Mouse (Mus musculus) hindbrain, embryonic 12.5 days (tissue): ENCODE measurements around the gene Shcbp1l. TPM values are rescaled to one million over a fixed set of nuclear protein-coding genes. Genes with fewer than 3 reads are reported as not detected.
"Not testable (repeated sequence)": the region's sequence is repeated elsewhere in the genome, so short reads cannot be mapped to it uniquely, and the experiment has no call there.

Source experiments
- ATAC-seq: fragments of 200-750 bp; cut with Nextera tagmentation; 2 replicates; pipeline ENCODE4 v1.8.0; 2017; ENCODE audit warnings: moderate TSS enrichment; ENCODE audit not compliant: low FRiP score
- H3K27ac ChIP-seq: fragments of 300-500 bp; sonication (generic); 2 replicates; pipeline ENCODE4 v1.5.1; 2016; ENCODE audit warnings: mild to moderate bottlenecking
- H3K27me3 ChIP-seq: fragments of 300-500 bp; sonication (generic); 2 replicates; pipeline ENCODE4 v1.6.1; 2016; ENCODE audit warnings: mild to moderate bottlenecking
- H3K36me3 ChIP-seq: fragments of 300-500 bp; sonication (generic); 2 replicates; pipeline ENCODE4 v1.6.1; 2016; ENCODE audit warnings: mild to moderate bottlenecking
- H3K4me1 ChIP-seq: fragments of 300-500 bp; sonication (generic); 2 replicates; pipeline ENCODE4 v1.6.1; 2016
- H3K4me2 ChIP-seq: fragments of 300-500 bp; sonication (generic); replicated peaks from 2 replicates; pipeline ENCODE4 v1.6.1; 2016; ENCODE audit warnings: mild to moderate bottlenecking
- H3K4me3 ChIP-seq: fragments of 300-500 bp; sonication (generic); 2 replicates; pipeline ENCODE4 v1.5.1; 2016; ENCODE audit warnings: mild to moderate bottlenecking
- H3K9ac ChIP-seq: fragments of 300-500 bp; sonication (generic); 2 replicates; pipeline ENCODE4 v1.6.1; 2016; ENCODE audit warnings: mild to moderate bottlenecking, moderate library complexity
- H3K9me3 ChIP-seq: fragments of 300-500 bp; sonication (generic); replicated peaks from 2 replicates; pipeline ENCODE4 v1.6.1; 2016; ENCODE audit warnings: mild to moderate bottlenecking
- WGBS: fragments of 180-500 bp; shearing (Covaris S2); methylation state at CpG from one replicate; pipeline ENCODE4 v1.1.7; 2016; 5-methylcytosine and 5-hydroxymethylcytosine counted together
- polyA plus RNA-seq: library from polyadenylated mRNA; unstranded; fragments of >200 nt; fragmentation: Nextera tagmentation; extraction: Ambion mirVana; gene quantifications from 2 replicates; pipeline ENCODE4 v1.2.1, GENCODE M21; 2016

Shcbp1l gene
- polyA plus RNA-seq, 1 experiment from 2014 or later, result 0.39 TPM

- no peak overlapping the region for H3K4me3 ChIP-seq
- H3K27ac ChIP-seq, result no peak overlapping the region
- 93% methylated on average over 1 of the region's 1 CpGs for WGBS
- no peaks in the 10 kb centered on the region for H3K27me3 ChIP-seq
- no peaks in the 10 kb centered on the region for H3K9me3 ChIP-seq
- H3K4me2 ChIP-seq, result no peak overlapping the region
- H3K36me3 ChIP-seq, result peaks cover 62% of the 10 kb centered on the region
- ATAC-seq, result no peak
- no peak overlapping the region for H3K9ac ChIP-seq
- H3K4me1 ChIP-seq, result peaks cover 8% of the 10 kb centered on the region; the same call in 1 of the 2 replicates
Measured at GRCm38 (mm10) chr1:153479296-153479695, 54.3 kb downstream of the Shcbp1l start.

- no peak overlapping the region for H3K4me2 ChIP-seq
- 0 out of 2 replicates have a peak, but pooled peaks have one; percentile 29 for ATAC-seq
- H3K27me3 ChIP-seq, result no peaks in the 10 kb centered on the region
- H3K9ac ChIP-seq, result no peak overlapping the region
- peaks cover 19% of the 10 kb centered on the region for H3K4me1 ChIP-seq
- H3K4me3 ChIP-seq, result no peak overlapping the region
- peaks cover 52% of the 10 kb centered on the region for H3K36me3 ChIP-seq
- 46% methylated on average over 1 of the region's 1 CpGs for WGBS
- H3K9me3 ChIP-seq, result no peaks in the 10 kb centered on the region
- H3K27ac ChIP-seq, result no peak overlapping the region
Measured at GRCm38 (mm10) chr1:153480386-153481024, 55.5 kb downstream of the Shcbp1l start.

- Histone ChIP-seq H3K27me3 (no peaks in the 10 kb centered on the region), H3K9ac (no peak overlapping the region), H3K4me2 (no peak overlapping the region), H3K4me1 (peaks cover 22% of the 10 kb centered on the region), H3K27ac (no peak overlapping the region), H3K36me3 (peaks cover 50% of the 10 kb centered on the region), H3K9me3 (no peaks in the 10 kb centered on the region), H3K4me3 (no peak overlapping the region)
- ATAC-seq, result no peak
- WGBS, result 81% methylated on average over 1 of the region's 1 CpGs
Measured at GRCm38 (mm10) chr1:153481025-153481412, 56.1 kb downstream of the Shcbp1l start.

GRCm38 (mm10) chr1:153485201-153485796 lies 60.3 kb downstream of the Shcbp1l start:
- Histone ChIP-seq H3K4me3 (peak overlapping the region; percentile 75), H3K36me3 (peaks cover 19% of the 10 kb centered on the region), H3K27ac (no peak overlapping the region), H3K4me2 (peak overlapping the region; percentile 87), H3K9me3 (no peaks in the 10 kb centered on the region), H3K27me3 (no peaks in the 10 kb centered on the region), H3K9ac (peak overlapping the region; percentile 46), H3K4me1 (peaks cover 24% of the 10 kb centered on the region)
- no peak for ATAC-seq
- WGBS, result 39% methylated on average over 2 of the region's 2 CpGs

- WGBS, result 9% methylated on average over 6 of the region's 6 CpGs
- H3K27me3 ChIP-seq, H3K9me3 ChIP-seq, ATAC-seq, H3K27ac ChIP-seq: not testable (repeated sequence)
- peak overlapping the region; percentile 87 for H3K4me2 ChIP-seq
- peak overlapping the region; percentile 75 for H3K4me3 ChIP-seq
- H3K4me1 ChIP-seq, result peaks cover 24% of the 10 kb centered on the region
- peak overlapping the region; percentile 94 for H3K9ac ChIP-seq
- H3K36me3 ChIP-seq, result peaks cover 12% of the 10 kb centered on the region
Measured at GRCm38 (mm10) chr1:153486120-153486519, 61.2 kb downstream of the Shcbp1l start.

GRCm38 (mm10) chr1:153486767-153487499 lies 62.0 kb downstream of the Shcbp1l start:
- Histone ChIP-seq H3K4me3 (peak overlapping the region; percentile 75), H3K27me3 (no peaks in the 10 kb centered on the region), H3K9ac (peak overlapping the region; percentile 94), H3K9me3 (no peaks in the 10 kb centered on the region), H3K4me2 (peak overlapping the region; percentile 87), H3K4me1 (peaks cover 24% of the 10 kb centered on the region), H3K27ac (peak overlapping the region; percentile 94), H3K36me3 (peaks cover 5% of the 10 kb centered on the region; the same call in 1 of the 2 replicates)
- ATAC-seq, result peak; percentile 84
- under 1% methylated on average over 63 of the region's 64 CpGs for WGBS

GRCm38 (mm10) chr1:153487500-153487879 lies 62.5 kb downstream of the Shcbp1l start, which contains the start of gene Dhx9:
Gene Dhx9, minus strand, starts transcription at chr1:153487660.
- Histone ChIP-seq H3K9ac (peak within 1 kb of the TSS; percentile 94), H3K36me3 (peaks cover 3% of the 10 kb centered on the region; the same call in 1 of the 2 replicates), H3K4me3 (peak within 1 kb of the TSS; percentile 75), H3K9me3 (no peaks in the 10 kb centered on the region), H3K4me1 (peaks cover 24% of the 10 kb centered on the region), H3K4me2 (peak within 1 kb of the TSS; percentile 87), H3K27ac (peak within 1 kb of the TSS; percentile 94), H3K27me3 (no peaks in the 10 kb centered on the region)
- peak; percentile 90 for ATAC-seq
- WGBS, result 0% methylated on average over 35 of the region's 35 CpGs

- Histone ChIP-seq H3K9me3 (no peaks in the 10 kb centered on the region), H3K27ac (no peak overlapping the region), H3K4me2 (no peak overlapping the region), H3K27me3 (no peaks in the 10 kb centered on the region), H3K4me1 (peaks cover 17% of the 10 kb centered on the region), H3K9ac (no peak overlapping the region), H3K36me3 (no peaks in the 10 kb centered on the region), H3K4me3 (no peak overlapping the region)
- no peak for ATAC-seq
- WGBS, result 50% methylated on average over 7 of the region's 7 CpGs
Measured at GRCm38 (mm10) chr1:153489132-153489531, 64.2 kb downstream of the Shcbp1l start.

- no peak overlapping the region for H3K9ac ChIP-seq
- H3K4me3 ChIP-seq, result no peak overlapping the region
- peaks cover 15% of the 10 kb centered on the region for H3K4me1 ChIP-seq
- no peak overlapping the region for H3K4me2 ChIP-seq
- H3K9me3 ChIP-seq, result no peaks in the 10 kb centered on the region
- 54% methylated on average over 2 of the region's 2 CpGs for WGBS
- no peaks in the 10 kb centered on the region for H3K27me3 ChIP-seq
- no peak for ATAC-seq
- no peak overlapping the region for H3K27ac ChIP-seq
- H3K36me3 ChIP-seq, result no peaks in the 10 kb centered on the region
Measured at GRCm38 (mm10) chr1:153489540-153489939, 64.6 kb downstream of the Shcbp1l start.

GRCm38 (mm10) chr1:153489963-153490362 lies 65.0 kb downstream of the Shcbp1l start:
- H3K9ac ChIP-seq, result no peak overlapping the region
- no peak for ATAC-seq

GRCm38 (mm10) chr1:153491345-153491744 lies 66.4 kb downstream of the Shcbp1l start:
- ATAC-seq, result no peak
- no peaks in the 10 kb centered on the region; the same call in 1 of the 2 replicates for H3K4me1 ChIP-seq
- no peaks in the 10 kb centered on the region for H3K27me3 ChIP-seq
- 87% methylated on average over 2 of the region's 2 CpGs for WGBS
- H3K4me3 ChIP-seq, result no peak overlapping the region
- H3K36me3 ChIP-seq, result no peaks in the 10 kb centered on the region
- no peak overlapping the region for H3K4me2 ChIP-seq
- H3K9me3 ChIP-seq, result no peaks in the 10 kb centered on the region
- no peak overlapping the region for H3K9ac ChIP-seq
- no peak overlapping the region for H3K27ac ChIP-seq

More at GRCm38 (mm10) chr1:153489963-153490362, 65.0 kb downstream of the Shcbp1l start:
- Histone ChIP-seq H3K4me1 (peaks cover 11% of the 10 kb centered on the region), H3K27ac (no peak overlapping the region), H3K9me3 (no peaks in the 10 kb centered on the region), H3K4me3 (no peak overlapping the region), H3K27me3 (no peaks in the 10 kb centered on the region), H3K36me3 (no peaks in the 10 kb centered on the region), H3K4me2 (no peak overlapping the region)
- 91% methylated on average over 4 of the region's 4 CpGs for WGBS

GRCm38 (mm10) chr1:153491822-153492221 lies 66.9 kb downstream of the Shcbp1l start:
- no peak for ATAC-seq
- no peak overlapping the region for H3K27ac ChIP-seq
- WGBS, result 87% methylated on average over 1 of the region's 1 CpGs
- H3K36me3 ChIP-seq, result no peaks in the 10 kb centered on the region
- H3K4me2 ChIP-seq, result no peak overlapping the region
- no peaks in the 10 kb centered on the region for H3K9me3 ChIP-seq
- no peak overlapping the region for H3K9ac ChIP-seq
- H3K4me1 ChIP-seq, result no peaks in the 10 kb centered on the region
- no peaks in the 10 kb centered on the region for H3K27me3 ChIP-seq
- H3K4me3 ChIP-seq, result no peak overlapping the region
